Mouse (Mus musculus): ENCODE measurements around the gene Plin3. TPM values are rescaled to one million over a fixed set of nuclear protein-coding genes. Genes with fewer than 3 reads are reported as not detected.

Gene Plin3
- total and polyA plus RNA-seq, 3 experiments, result 6.6 to 13.1 TPM; not detected in 1

DNA sequence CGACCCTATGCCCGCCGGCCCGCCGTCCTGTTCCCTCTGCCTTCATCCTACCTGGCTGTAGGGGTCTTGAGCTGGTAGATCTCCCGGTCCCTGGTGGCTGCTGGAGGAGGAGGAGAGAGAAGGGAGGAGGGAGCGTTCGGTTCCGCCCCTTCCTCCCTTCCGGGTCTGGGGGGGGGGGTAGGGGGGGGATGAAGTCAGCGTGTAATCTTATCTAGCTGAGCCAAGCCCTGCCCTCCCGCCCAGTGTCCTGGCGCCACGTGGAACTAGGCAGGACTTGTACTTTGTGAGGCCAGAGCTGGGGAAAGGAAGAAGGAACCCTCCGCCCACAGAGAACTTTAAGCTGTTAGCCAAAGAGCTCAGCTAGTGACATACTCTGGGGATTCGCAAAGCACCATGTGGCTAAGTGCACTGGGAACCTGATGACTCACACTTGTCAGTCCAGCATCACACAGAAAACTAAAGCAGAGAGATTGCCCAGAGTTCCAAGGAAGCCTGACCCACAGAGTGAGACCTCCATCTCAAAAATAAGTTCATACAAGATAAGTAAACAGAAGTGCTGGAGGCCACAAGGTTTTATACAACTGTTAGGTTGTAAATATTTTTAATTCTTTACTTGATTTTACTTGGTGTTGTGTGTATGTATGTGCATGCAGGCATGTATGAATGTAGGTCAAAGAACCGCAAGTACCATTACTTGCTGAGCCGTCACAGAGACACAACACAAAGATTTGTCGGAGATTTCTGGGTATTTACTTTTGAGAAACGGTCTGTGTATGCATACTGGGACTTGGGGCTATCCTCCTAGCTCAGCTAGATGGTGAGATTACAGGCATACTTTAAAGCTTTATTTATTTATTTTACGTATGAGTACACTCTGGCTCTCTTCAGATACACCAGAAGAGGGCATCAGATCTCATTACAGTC, 15.8 kb downstream of the Plin3 start, which contains the start of gene Ticam1 (continued):
- TF ChIP-seq ELF1 (IDR thresholded peaks at IDR 0.05; ENCODE audit: low read depth, low read length), result peak; percentile 98
- no peak for TF ChIP-seq GABPA (IDR thresholded peaks at IDR 0.05; ENCODE audit: low read depth, low read length)
- no peak for TF ChIP-seq UBTF (IDR thresholded peaks at IDR 0.05; ENCODE audit: borderline replicate concordance, insufficient read depth, low read depth, low read length)
- no peak for TF ChIP-seq POLR2AphosphoS5 (IDR thresholded peaks at IDR 0.05; ENCODE audit: borderline replicate concordance, low read depth, low read length)
- no peak for TF ChIP-seq ZKSCAN1 (IDR thresholded peaks at IDR 0.05; ENCODE audit: low read depth, low read length)
- no peak for TF ChIP-seq CHD1 (IDR thresholded peaks at IDR 0.05; ENCODE audit: low read depth, low read length)
- TF ChIP-seq SIN3A (IDR thresholded peaks at IDR 0.05; ENCODE audit: low read length), result peak; percentile 83
- 0 out of 2 replicates have a peak, but pooled peaks have one; percentile 3 for TF ChIP-seq NRF1 (IDR thresholded peaks at IDR 0.05; ENCODE audit: insufficient read depth, low read depth, low read length, poor library complexity, severe bottlenecking)
- TF ChIP-seq BHLHE40 (IDR thresholded peaks at IDR 0.05; ENCODE audit: borderline replicate concordance, low read depth, low read length), result no peak
- peak; percentile 84 for TF ChIP-seq GATA1 (IDR thresholded peaks at IDR 0.05; ENCODE audit: low read depth, low read length)
- TF ChIP-seq ZMIZ1 (IDR thresholded peaks at IDR 0.05; ENCODE audit: low read depth, low read length), result peak; percentile 71
- peak; percentile 91 for TF ChIP-seq ETS1 (IDR thresholded peaks at IDR 0.05; ENCODE audit: low read depth, low read length)
- TF ChIP-seq POLR2A (IDR thresholded peaks at IDR 0.05; ENCODE audit: control insufficient read depth in 1 of 2, insufficient read depth in 1 of 2, low read depth in 1 of 2, low read length in 2 of 2, poor library complexity in 1 of 2), result peak; percentile 52 to 92; a peak in 3 of 4 replicates
- peak; percentile 97 for TF ChIP-seq MYC (IDR thresholded peaks at IDR 0.05; ENCODE audit: low read depth, low read length)

DNA sequence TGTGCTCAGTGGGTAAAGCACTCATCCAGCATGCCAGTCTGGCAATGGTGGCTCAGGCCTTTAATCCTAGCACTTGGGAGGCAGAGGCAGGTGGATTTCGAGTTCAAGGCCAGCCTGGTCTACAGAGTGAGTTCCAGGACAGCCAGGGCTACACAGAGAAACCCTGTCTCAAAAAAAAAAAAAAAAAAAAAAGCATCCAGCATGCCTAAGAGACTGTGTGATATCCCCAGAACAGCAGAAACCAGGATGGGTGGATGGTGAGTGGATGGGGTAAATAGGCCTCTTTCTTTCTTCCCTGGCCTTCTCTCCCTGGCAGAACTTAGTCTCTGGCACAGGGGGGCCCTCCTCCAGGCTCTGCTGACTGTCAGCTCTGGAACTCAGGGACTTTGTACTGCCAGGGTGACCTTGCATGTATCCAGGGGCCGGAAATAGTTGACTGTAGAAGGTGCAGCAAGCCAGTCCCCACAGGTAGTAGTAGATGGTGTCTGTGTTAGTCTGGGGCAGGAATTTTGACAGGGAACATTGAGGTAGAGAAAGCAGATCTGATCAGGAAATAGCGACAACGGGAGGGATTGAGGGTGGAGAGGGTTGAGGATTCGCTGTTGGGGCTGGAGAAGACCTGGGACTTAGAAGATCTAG, 16.7 kb downstream of the Plin3 start:
- Histone ChIP-seq H3K4me3 (ENCODE audit: control insufficient read depth in 1 of 2, insufficient read depth in 1 of 2, low read depth in 2 of 2, low read length in 2 of 2) (peak overlapping the region; percentile 84 to 86), H3K36me3 (ENCODE audit: control insufficient read depth in 1 of 2, insufficient read depth in 2 of 2, low read length in 2 of 2) (peaks cover 0 to 2% of the 10 kb centered on the region in 2 experiments; a peak in 2 of 4 replicates), H3K27me3 (ENCODE audit: control insufficient read depth in 1 of 2, insufficient read depth in 2 of 2, low read length in 2 of 2) (no peaks in the 10 kb centered on the region), H3K4me1 (ENCODE audit: control insufficient read depth in 1 of 2, insufficient read depth in 2 of 2, low read length in 2 of 2) (peaks cover 3 to 9% of the 10 kb centered on the region in 2 experiments; a peak in 2 of 4 replicates), H3K9ac (ENCODE audit: control insufficient read depth, low read depth, low read length, poor library complexity, severe bottlenecking) (peak overlapping the region; percentile 84), H3K9me3 (replicated peaks; ENCODE audit: insufficient read depth, low read length) (no peaks in the 10 kb centered on the region), H3K79me2 (ENCODE audit: control insufficient read depth, insufficient read depth, low read length, poor library complexity) (peaks cover 5% of the 10 kb centered on the region), H3K27ac (ENCODE audit: control insufficient read depth, low read depth, low read length) (peak overlapping the region; percentile 61)
- DNase-seq (ENCODE audit: low read depth, low spot score), result peak; percentile 55
- no peak for TF ChIP-seq MEF2A (IDR thresholded peaks at IDR 0.05; ENCODE audit: extremely low read depth, insufficient replicate concordance, low read depth, low read length, poor library complexity, severe bottlenecking)
- TF ChIP-seq NELFE (IDR thresholded peaks at IDR 0.05; ENCODE audit: low read depth, low read length), result no peak
- 0 out of 2 replicates have a peak, but pooled peaks have one; percentile 6 for TF ChIP-seq NRF1 (IDR thresholded peaks at IDR 0.05; ENCODE audit: insufficient read depth, low read depth, low read length, poor library complexity, severe bottlenecking)
- TF ChIP-seq SMC3 (IDR thresholded peaks at IDR 0.05; ENCODE audit: low read depth, low read length), result no peak
- no peak for TF ChIP-seq CHD2 (IDR thresholded peaks at IDR 0.05; ENCODE audit: low read length)
- TF ChIP-seq POLR2A (IDR thresholded peaks at IDR 0.05; ENCODE audit: control insufficient read depth in 1 of 2, insufficient read depth in 1 of 2, low read depth in 1 of 2, low read length in 2 of 2, poor library complexity in 1 of 2), result no peak
- no peak for TF ChIP-seq KAT2A (conservative IDR thresholded peaks at IDR 0.05; ENCODE audit: low read depth, low read length)
- TF ChIP-seq MAX (IDR thresholded peaks at IDR 0.05; ENCODE audit: low read length), result no peak
- no peak for TF ChIP-seq MYC (IDR thresholded peaks at IDR 0.05; ENCODE audit: low read depth, low read length)
- no peak for TF ChIP-seq ETS1 (IDR thresholded peaks at IDR 0.05; ENCODE audit: low read depth, low read length)
- peak; percentile 81 for TF ChIP-seq ZNF384 (IDR thresholded peaks at IDR 0.05; ENCODE audit: low read depth, low read length)
- no peak for TF ChIP-seq HCFC1 (IDR thresholded peaks at IDR 0.05; ENCODE audit: low read depth, low read length)
- no peak; the same call in 1 of the 2 replicates for TF ChIP-seq CHD1 (IDR thresholded peaks at IDR 0.05; ENCODE audit: low read depth, low read length)
- TF ChIP-seq TBP (IDR thresholded peaks at IDR 0.05; ENCODE audit: low read depth, low read length), result peak; percentile 46; the same call in 1 of the 2 replicates

Data from MEL (cell line).